17 mouse cellular contexts compared by ENCODE assay signal in the genomic region with DNA sequence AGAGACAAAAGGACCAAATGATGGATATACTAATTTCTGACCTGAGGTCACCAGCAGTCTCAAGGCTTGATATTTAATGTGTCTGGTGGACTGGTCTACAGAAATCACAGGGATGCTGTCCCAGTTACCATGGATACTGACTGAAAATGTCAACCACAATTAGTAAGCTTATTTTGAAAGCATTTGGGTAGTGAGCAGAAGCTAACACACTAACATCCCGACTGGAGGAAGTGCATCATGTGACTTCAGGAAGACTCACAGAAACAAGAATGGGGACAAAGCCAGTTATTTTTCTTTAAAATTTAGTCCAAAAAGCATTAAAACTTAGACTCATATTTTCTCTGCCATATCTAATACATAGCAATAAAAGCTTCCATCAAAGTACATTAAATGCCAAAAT.
"Had no signal": no experiment of that assay in that cellular context is flagged by ENCODE, and none has a peak within 500 bp of the region (broad histone marks: within the 10 kb centered on the region; RNA-seq: fewer than 3 reads in every experiment).

No protein-coding gene starts in this region.

- H3K9me3 ChIP-seq: limb, embryonic 10.5 days; limb, embryonic 13.5 days; liver, embryonic 12.5 days; liver, embryonic 15.5 days; lung, embryonic 15.5 days; midbrain, embryonic 12.5 days; midbrain, embryonic 15.5 days; neural tube, embryonic 13.5 days had no signal

- H3K4me1 ChIP-seq: limb, embryonic 10.5 days; limb, embryonic 13.5 days; liver, embryonic 12.5 days; liver, embryonic 15.5 days; lung, embryonic 15.5 days; midbrain, embryonic 12.5 days; midbrain, embryonic 15.5 days; neural tube, embryonic 13.5 days had no signal

- H3K27me3 ChIP-seq: limb, embryonic 13.5 days; liver, embryonic 12.5 days; liver, embryonic 15.5 days; lung, embryonic 15.5 days; midbrain, embryonic 12.5 days; midbrain, embryonic 15.5 days; neural tube, embryonic 13.5 days had no signal

- ATAC-seq: liver, embryonic 12.5 days; midbrain, embryonic 15.5 days had no signal

- H3K36me3 ChIP-seq: limb, embryonic 10.5 days; liver, embryonic 12.5 days; liver, embryonic 15.5 days; lung, embryonic 15.5 days had no signal

- DNase-seq: kidney, postnatal 25 days; layer of hippocampus, adult 9-11 months; liver; lung, adult 18-20 months; lung, postnatal 10 days; lung, postnatal 36 days; thymus, adult 18-20 months; thymus, postnatal 36 days had no signal

- H3K4me3 ChIP-seq: layer of hippocampus, adult 2 months; limb, embryonic 10.5 days; limb, embryonic 13.5 days; liver, embryonic 12.5 days; liver, embryonic 15.5 days; lung, embryonic 15.5 days; midbrain, embryonic 12.5 days; midbrain, embryonic 15.5 days; neural tube, embryonic 13.5 days had no signal
